8 mouse cellular contexts compared by ENCODE assay signal in genomic region chr8:71568387-71568937, GRCm38 (mm10). TPM values are rescaled to one million over a fixed set of nuclear protein-coding genes. Genes with fewer than 3 reads are reported as not detected.
DNase-seq lines count a peak whose midpoint lies in the region; ATAC-seq lines count a peak whose summit lies in the region.

Gene Slc27a1, plus strand, starts transcription at chr8:71568882.

- WGBS in intestine, embryonic 15.5 days, result 16% methylated on average over 13 of the region's 13 CpGs
- 16% methylated on average over 13 of the region's 13 CpGs for WGBS in stomach, embryonic 16.5 days

- H3K9ac ChIP-seq in intestine, embryonic 15.5 days, result peak within 1 kb of the TSS; percentile 54
- H3K9ac ChIP-seq in stomach, embryonic 16.5 days (ENCODE audit: low read length), result peak within 1 kb of the TSS; percentile 75

- H3K4me3 ChIP-seq in intestine, embryonic 15.5 days (replicated peaks), result peak within 1 kb of the TSS; percentile 66
- peak within 1 kb of the TSS; percentile 66 for H3K4me3 ChIP-seq in stomach, embryonic 16.5 days (replicated peaks; ENCODE audit: low read length)

- peak within 1 kb of the TSS; percentile 84 for H3K4me2 ChIP-seq in intestine, embryonic 15.5 days (replicated peaks)
- H3K4me2 ChIP-seq in stomach, embryonic 16.5 days (ENCODE audit: low read depth, low read length), result peak within 1 kb of the TSS; percentile 85

- no peaks in the 10 kb centered on the region for H3K9me3 ChIP-seq in intestine, embryonic 15.5 days
- no peaks in the 10 kb centered on the region for H3K9me3 ChIP-seq in stomach, embryonic 16.5 days (replicated peaks; ENCODE audit: control insufficient read depth, low read length)

- peak within 1 kb of the TSS; percentile 81 for H3K27ac ChIP-seq in intestine, embryonic 15.5 days
- peak within 1 kb of the TSS; percentile 92 for H3K27ac ChIP-seq in stomach, embryonic 16.5 days (ENCODE audit: low read length)

- DNase-seq in cerebellum, adult 11 months, result peak; percentile 63
- DNase-seq in cerebellum, adult 9-11 months, result peak; percentile 78
- no peak for DNase-seq in gonadal fat pad, adult 2 months (ENCODE audit: low read depth)
- DNase-seq in left cerebral cortex, postnatal 25 days (ENCODE audit: low spot score in 2 of 2), result peak; percentile 51 to 63

- ATAC-seq in cerebellum, adult (ENCODE audit: insufficient number of reproducible peaks, low FRiP score, low TSS enrichment), result no peak
- ATAC-seq in intestine, embryonic 15.5 days, result no peak
- ATAC-seq in megakaryocyte progenitor cell, adult 5-6 weeks (replicated peaks; ENCODE audit: poor library complexity), result peak; percentile 22
- no peak for ATAC-seq in stomach, embryonic 16.5 days (ENCODE audit: insufficient read depth, low FRiP score)

- no peaks in the 10 kb centered on the region; the same call in 1 of the 2 replicates for H3K27me3 ChIP-seq in intestine, embryonic 15.5 days (replicated peaks)
- peaks cover 3% of the 10 kb centered on the region; the same call in 1 of the 2 replicates for H3K27me3 ChIP-seq in stomach, embryonic 16.5 days (ENCODE audit: control insufficient read depth, insufficient read depth, low read length)

- no peaks in the 10 kb centered on the region for H3K36me3 ChIP-seq in intestine, embryonic 15.5 days
- no peaks in the 10 kb centered on the region for H3K36me3 ChIP-seq in stomach, embryonic 16.5 days (ENCODE audit: control insufficient read depth, insufficient read depth, low read length)

- peaks cover 18% of the 10 kb centered on the region for H3K4me1 ChIP-seq in intestine, embryonic 15.5 days (replicated peaks)
- H3K4me1 ChIP-seq in stomach, embryonic 16.5 days (ENCODE audit: control insufficient read depth, insufficient read depth, low read length), result peaks cover 17% of the 10 kb centered on the region

- intact Hi-C loops in left cerebral cortex, postnatal 25 days (cut with DNase I), result loop anchor here (2.0 kb wide), 1 partner anchor 24 kb away; the partner anchor contains the start of gene Pgls

RNA-seq across cellular contexts. Expression of gene Slc27a1, which starts in this region (rescaled TPM):
- polyA plus RNA-seq in gonadal fat pad, adult 2 months (2012; rRNA removed), result 227 and 307 TPM in 2 replicates
- polyA plus RNA-seq in intestine, embryonic 15.5 days (2015; fragmentation: Nextera tagmentation; extraction: Ambion mirVana), result 23.3 and 25.1 TPM in 2 replicates
- total RNA-seq in left cerebral cortex, postnatal 25 days (2021), result 10 to 100 TPM; 90.0 to 92.8 TPM
- 3.6 TPM in 2 replicates for total RNA-seq in megakaryocyte progenitor cell, adult 5-6 weeks (2015)
- total RNA-seq in megakaryocyte progenitor cell, adult 5-6 weeks (2017), result 3.5 and 3.8 TPM in 2 replicates
- polyA plus RNA-seq in stomach, embryonic 16.5 days (2015; fragmentation: Nextera tagmentation; extraction: Ambion mirVana), result 35.2 and 41.4 TPM in 2 replicates

Comparison
In these comparisons a context has a peak if more than half of its experiments do, and no peak if none do; other contexts are left out.
1. RNA of gene Slc27a1 (total RNA-seq): 90.0 to 92.8 TPM in left cerebral cortex, postnatal 25 days; 3.5 to 3.8 TPM in megakaryocyte progenitor cell, adult 5-6 weeks; every median in the first group is over 10 times any median in the second.